Mouse (Mus musculus) G1E (cell line): Measurements from ENCODE around the gene Rfx8.

Experiments
- CTCF ChIP-seq: IDR thresholded peaks from 2 replicates; pipeline ENCODE4 v1.5.1; 2012; ENCODE audit warnings: low read depth, low read length, inconsistent platforms, mixed read lengths
- GATA1 ChIP-seq: IDR thresholded peaks from 2 replicates; pipeline ENCODE4 v1.6.1; 2012; ENCODE audit warnings: borderline replicate concordance, low read length, inconsistent platforms, mixed read lengths
- POLR2AphosphoS5 ChIP-seq: IDR thresholded peaks from 2 replicates; pipeline ENCODE4 v1.6.1; 2012; ENCODE audit warnings: low read depth, low read length, inconsistent platforms; ENCODE audit not compliant: insufficient replicate concordance
- TAL1 ChIP-seq: conservative IDR thresholded peaks from 2 replicates; pipeline ENCODE4 v1.6.1; 2012; ENCODE audit warnings: low read depth, low read length, inconsistent platforms, mixed read lengths

DNA sequence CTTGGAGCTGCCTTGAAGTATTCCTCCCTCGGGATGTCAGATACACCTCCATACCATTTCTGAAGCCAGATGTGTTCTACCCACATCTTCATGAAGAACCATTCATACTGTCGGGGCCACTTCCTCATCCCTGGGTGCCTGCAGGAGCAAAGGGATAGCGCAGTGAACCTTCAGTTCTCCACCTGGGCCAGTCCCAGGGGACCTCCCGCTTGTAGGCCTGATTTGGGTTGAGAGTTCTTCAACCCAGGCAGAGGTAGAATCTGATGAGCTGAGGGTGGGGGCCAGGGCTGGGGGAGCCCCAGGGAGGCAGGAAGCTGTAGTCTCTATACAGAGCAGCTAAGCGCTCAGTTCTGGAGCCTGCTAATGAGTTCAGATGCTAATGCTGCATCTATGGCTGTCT is 97.7 kb downstream of the Rfx8 start:
- no peak for TF ChIP-seq CTCF
- no peak for TF ChIP-seq POLR2AphosphoS5
- no peak for TF ChIP-seq GATA1
- no peak for TF ChIP-seq TAL1
